Mouse (Mus musculus): Measurements from ENCODE around the gene Phrf1. TPM values are rescaled to one million over a fixed set of nuclear protein-coding genes. Genes with fewer than 3 reads are reported as not detected.

The Phrf1 gene
- polyA plus RNA-seq, 1 experiment from 2014 or later: 99.6 TPM

DNA sequence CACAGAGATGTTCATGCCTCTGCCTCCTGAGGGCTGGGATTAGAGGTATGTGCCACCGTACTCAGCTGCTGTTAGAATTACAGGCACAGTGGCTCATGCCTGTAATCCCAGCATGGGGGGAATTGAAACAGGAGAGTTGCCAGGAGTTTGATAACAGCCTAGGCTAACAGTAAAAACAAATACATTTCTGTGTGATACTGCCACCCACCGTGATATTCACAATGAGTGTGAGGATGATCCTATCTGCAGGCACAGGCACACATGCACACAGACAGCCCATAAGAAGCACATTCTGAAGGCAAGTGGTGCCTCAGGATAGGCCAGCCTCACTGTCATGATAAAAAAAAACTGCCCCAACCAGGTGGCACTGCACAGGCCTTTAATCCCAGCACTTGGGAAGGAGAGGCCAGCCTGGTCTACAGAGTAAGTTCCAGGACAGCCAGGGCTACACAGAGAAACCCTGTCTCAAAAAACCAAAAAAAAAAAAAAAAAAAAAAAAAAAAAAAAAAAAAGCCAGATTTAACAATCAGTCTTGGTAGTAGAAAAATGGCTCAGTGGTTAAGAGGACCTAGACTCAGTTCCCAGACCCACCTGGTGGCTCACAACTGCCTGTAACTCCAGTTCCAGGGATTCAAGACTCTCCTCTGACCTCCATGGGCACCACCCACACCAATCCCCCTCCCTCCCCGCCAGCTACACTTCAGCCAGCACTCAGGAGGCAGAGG lies 69.5 kb downstream of the Phrf1 start:
- ATAC-seq (replicated peaks; ENCODE audit: low FRiP score): no peak
- WGBS: 86% methylated on average over 3 of the region's 3 CpGs
- Histone ChIP-seq H3K27ac (ENCODE audit: low read depth, low read length) (no peak overlapping the region), H3K36me3 (ENCODE audit: control insufficient read depth, insufficient read depth, low read length) (peaks cover 4% of the 10 kb centered on the region; the same call in 1 of the 2 replicates), H3K4me1 (replicated peaks; ENCODE audit: control insufficient read depth, insufficient read depth, low read length) (peaks cover 8% of the 10 kb centered on the region), H3K9ac (ENCODE audit: low read length) (no peak overlapping the region), H3K4me3 (ENCODE audit: low read depth, low read length) (no peak overlapping the region), H3K4me2 (ENCODE audit: low read depth, low read length, severe bottlenecking) (no peak overlapping the region), H3K9me3 (ENCODE audit: control insufficient read depth, low read length) (no peaks in the 10 kb centered on the region), H3K27me3 (ENCODE audit: control insufficient read depth, insufficient read depth, low read length) (peaks cover 29% of the 10 kb centered on the region)
- DNase-seq (ENCODE audit: low spot score): no peak

DNA sequence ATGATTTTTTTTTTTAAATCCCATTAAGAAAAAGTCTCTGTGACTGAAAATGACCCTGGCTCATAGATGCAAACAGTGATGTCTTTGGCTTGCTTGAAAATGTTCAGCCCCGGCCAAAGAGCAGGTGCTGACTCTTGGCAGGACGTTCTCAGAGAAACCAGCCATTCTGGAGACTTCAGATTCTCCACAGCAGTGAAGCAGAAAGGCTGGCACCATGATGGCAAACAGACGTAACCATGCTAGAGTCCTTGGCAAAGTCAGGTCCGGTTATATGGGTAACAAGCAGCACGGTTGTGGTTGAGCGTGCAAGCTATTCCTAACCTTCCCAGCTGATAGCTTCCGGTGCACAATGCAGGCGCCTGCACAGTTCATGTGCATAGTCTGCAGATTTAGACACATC lies 70.6 kb downstream of the Phrf1 start:
- Histone ChIP-seq H3K4me3 (ENCODE audit: low read depth, low read length) (no peak overlapping the region), H3K27me3 (ENCODE audit: control insufficient read depth, insufficient read depth, low read length) (peaks cover 18% of the 10 kb centered on the region), H3K27ac (ENCODE audit: low read depth, low read length) (no peak overlapping the region), H3K36me3 (ENCODE audit: control insufficient read depth, insufficient read depth, low read length) (peaks cover 4% of the 10 kb centered on the region; the same call in 1 of the 2 replicates), H3K4me1 (replicated peaks; ENCODE audit: control insufficient read depth, insufficient read depth, low read length) (peaks cover 3% of the 10 kb centered on the region), H3K9ac (ENCODE audit: low read length) (no peak overlapping the region), H3K4me2 (ENCODE audit: low read depth, low read length, severe bottlenecking) (no peak overlapping the region), H3K9me3 (ENCODE audit: control insufficient read depth, low read length) (no peaks in the 10 kb centered on the region)
- ATAC-seq (replicated peaks; ENCODE audit: low FRiP score) (no peak), DNase-seq (ENCODE audit: low spot score) (no peak)
- 96% methylated on average over 8 of the region's 8 CpGs for WGBS

DNA sequence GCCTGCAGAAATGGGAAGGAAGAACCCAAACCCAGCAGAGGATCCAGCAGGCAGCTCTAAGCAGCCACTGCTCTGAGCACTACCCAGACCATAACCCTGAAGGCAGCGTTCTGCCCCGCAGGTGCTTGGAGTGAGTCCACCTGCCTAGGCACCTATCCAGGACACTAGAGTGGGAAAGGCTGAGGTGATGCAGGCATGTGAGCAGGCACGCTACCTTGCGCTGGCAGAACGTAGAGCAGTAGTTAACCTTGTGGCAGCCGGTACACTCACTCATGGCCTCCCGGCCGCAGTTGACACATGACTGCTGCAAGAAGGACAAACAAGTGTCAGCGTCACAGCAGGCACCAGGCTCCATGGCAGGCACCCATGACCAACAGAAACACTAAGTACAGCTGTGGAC lies 72.8 kb downstream of the Phrf1 start:
- ATAC-seq (replicated peaks; ENCODE audit: low FRiP score) (no peak), DNase-seq (ENCODE audit: low spot score) (no peak)
- Histone ChIP-seq H3K27ac (ENCODE audit: low read depth, low read length) (no peak overlapping the region), H3K4me2 (ENCODE audit: low read depth, low read length, severe bottlenecking) (no peak overlapping the region), H3K9me3 (ENCODE audit: control insufficient read depth, low read length) (no peaks in the 10 kb centered on the region), H3K4me1 (replicated peaks; ENCODE audit: control insufficient read depth, insufficient read depth, low read length) (no peaks in the 10 kb centered on the region), H3K4me3 (ENCODE audit: low read depth, low read length) (no peak overlapping the region), H3K27me3 (ENCODE audit: control insufficient read depth, insufficient read depth, low read length) (no peaks in the 10 kb centered on the region), H3K9ac (ENCODE audit: low read length) (no peak overlapping the region), H3K36me3 (ENCODE audit: control insufficient read depth, insufficient read depth, low read length) (peaks cover 9% of the 10 kb centered on the region; the same call in 1 of the 2 replicates)
- 95% methylated on average over 9 of the region's 9 CpGs for WGBS

DNA sequence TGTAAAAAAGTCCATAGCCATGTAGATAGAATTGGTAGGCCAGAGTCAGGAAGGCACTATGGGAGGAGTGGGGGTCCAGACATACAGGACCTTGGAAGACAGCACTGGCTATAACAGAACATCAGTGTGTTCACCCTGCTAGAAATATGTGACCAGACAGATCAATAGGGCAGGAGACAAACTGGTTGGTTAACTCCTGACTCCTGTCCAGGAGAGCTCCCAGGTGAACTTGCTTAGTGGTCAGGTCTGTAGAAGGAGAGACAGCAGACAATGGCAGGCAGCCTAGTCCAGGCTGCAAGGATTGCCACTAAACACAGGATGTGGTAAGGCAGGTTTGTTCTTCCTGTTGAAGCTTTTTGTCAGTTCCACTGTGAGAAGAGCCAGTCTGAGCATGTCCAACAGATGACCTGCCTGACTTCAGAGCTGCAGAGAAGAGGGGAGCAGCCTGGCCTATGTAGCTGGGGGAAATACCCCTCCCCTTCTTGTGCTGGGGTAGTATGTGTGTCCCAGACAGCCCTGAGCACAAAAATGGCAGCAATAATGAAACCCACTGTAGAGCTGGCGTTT lies 74.2 kb downstream of the Phrf1 start:
- DNase-seq (ENCODE audit: low spot score) (no peak), ATAC-seq (replicated peaks; ENCODE audit: low FRiP score) (no peak)
- H3K27ac ChIP-seq (ENCODE audit: low read depth, low read length): no peak overlapping the region
- 86% methylated on average over 1 of the region's 1 CpGs for WGBS
- no peak overlapping the region for H3K4me3 ChIP-seq (ENCODE audit: low read depth, low read length)
- H3K36me3 ChIP-seq (ENCODE audit: control insufficient read depth, insufficient read depth, low read length): peaks cover 12% of the 10 kb centered on the region
- no peak overlapping the region for H3K4me2 ChIP-seq (ENCODE audit: low read depth, low read length, severe bottlenecking)
- no peaks in the 10 kb centered on the region for H3K4me1 ChIP-seq (replicated peaks; ENCODE audit: control insufficient read depth, insufficient read depth, low read length)
- H3K9ac ChIP-seq (ENCODE audit: low read length): no peak overlapping the region
- no peaks in the 10 kb centered on the region for H3K27me3 ChIP-seq (ENCODE audit: control insufficient read depth, insufficient read depth, low read length)
- H3K9me3 ChIP-seq (ENCODE audit: control insufficient read depth, low read length): no peaks in the 10 kb centered on the region

DNA sequence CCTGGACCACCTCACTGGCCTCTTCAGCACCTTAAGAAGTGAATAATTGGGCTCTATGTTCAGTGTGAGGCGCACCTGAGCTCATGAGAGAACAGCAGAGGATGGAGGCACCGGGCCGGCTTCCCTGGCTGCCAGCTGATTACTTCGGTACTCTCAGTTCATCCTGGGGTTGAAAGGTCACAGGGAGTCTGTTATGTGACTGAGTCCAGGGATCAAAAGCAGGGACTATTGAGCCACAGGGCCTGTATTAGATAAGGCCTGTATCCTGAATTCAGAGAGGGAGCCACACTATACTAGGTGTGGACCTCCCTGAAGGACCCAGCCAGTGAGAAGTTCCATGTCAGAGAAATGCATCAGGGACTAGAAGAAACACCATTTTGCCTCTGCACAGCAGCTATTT lies 76.0 kb downstream of the Phrf1 start:
- DNase-seq (ENCODE audit: low spot score) (no peak), ATAC-seq (replicated peaks; ENCODE audit: low FRiP score) (no peak)
- H3K4me2 ChIP-seq (ENCODE audit: low read depth, low read length, severe bottlenecking): no peak overlapping the region
- peaks cover 17% of the 10 kb centered on the region for H3K36me3 ChIP-seq (ENCODE audit: control insufficient read depth, insufficient read depth, low read length)
- WGBS: 90% methylated on average over 4 of the region's 4 CpGs
- no peaks in the 10 kb centered on the region for H3K9me3 ChIP-seq (ENCODE audit: control insufficient read depth, low read length)
- H3K4me3 ChIP-seq (ENCODE audit: low read depth, low read length): no peak overlapping the region
- no peaks in the 10 kb centered on the region for H3K4me1 ChIP-seq (replicated peaks; ENCODE audit: control insufficient read depth, insufficient read depth, low read length)
- H3K27ac ChIP-seq (ENCODE audit: low read depth, low read length): no peak overlapping the region
- H3K27me3 ChIP-seq (ENCODE audit: control insufficient read depth, insufficient read depth, low read length): no peaks in the 10 kb centered on the region
- no peak overlapping the region for H3K9ac ChIP-seq (ENCODE audit: low read length)

MicroRNA genes within 50 kb of the gene (microRNA counts, 519-probe panel; counts per million panel counts)
- microRNA mmu-miR-210: 5,209 counts per million, percentile 61 among the panel's probes with 10 or more counts

Small RNA genes lying within 50 kb of the gene (microRNA-seq; reads per million reads assigned to microRNA genes)
- gene Mir210 (ENCODE audit: insufficient number of aligned reads): 1,321 reads per million, percentile 71 among the genes with 10 or more reads in this experiment

Other genes with a start within 250 kb of the Phrf1 start
- gene Ifitm3, start 218.0 kb upstream of the Phrf1 start, polyA plus RNA-seq (2014; fragmentation: Nextera tagmentation; extraction: Ambion mirVana): 9.4 and 9.7 TPM in 2 replicates
- not detected in 2 replicates for gene Ifitm6, start 210.9 kb upstream of the Phrf1 start, polyA plus RNA-seq (2014; fragmentation: Nextera tagmentation; extraction: Ambion mirVana)
- not detected in 2 replicates for gene Gm17387, start 199.7 kb upstream of the Phrf1 start, polyA plus RNA-seq (2014; fragmentation: Nextera tagmentation; extraction: Ambion mirVana)
- gene B4galnt4, start 167.7 kb upstream of the Phrf1 start, polyA plus RNA-seq (2014; fragmentation: Nextera tagmentation; extraction: Ambion mirVana): 22.3 and 23.5 TPM in 2 replicates
- 1.1 and 1.9 TPM in 2 replicates for gene Pkp3, start 150.6 kb upstream of the Phrf1 start, polyA plus RNA-seq (2014; fragmentation: Nextera tagmentation; extraction: Ambion mirVana)
- 1.2 and 1.8 TPM in 2 replicates for gene Sigirr, start 128.2 kb upstream of the Phrf1 start, polyA plus RNA-seq (2014; fragmentation: Nextera tagmentation; extraction: Ambion mirVana)
- 0.21 and 0.39 TPM in 2 replicates for gene Ano9, start 111.0 kb upstream of the Phrf1 start, polyA plus RNA-seq (2014; fragmentation: Nextera tagmentation; extraction: Ambion mirVana)
- 70.9 and 75.3 TPM in 2 replicates for gene Ptdss2, start 106.4 kb upstream of the Phrf1 start, polyA plus RNA-seq (2014; fragmentation: Nextera tagmentation; extraction: Ambion mirVana)
- 56.7 and 65.2 TPM in 2 replicates for gene Rnh1, start 55.9 kb upstream of the Phrf1 start, polyA plus RNA-seq (2014; fragmentation: Nextera tagmentation; extraction: Ambion mirVana)
- gene Hras, start 34.8 kb upstream of the Phrf1 start, polyA plus RNA-seq (2014; fragmentation: Nextera tagmentation; extraction: Ambion mirVana): 87.5 and 116 TPM in 2 replicates
- 14.0 and 16.1 TPM in 2 replicates for gene Lrrc56, start 34.6 kb upstream of the Phrf1 start, polyA plus RNA-seq (2014; fragmentation: Nextera tagmentation; extraction: Ambion mirVana)
- gene Lmntd2, start 14.7 kb upstream of the Phrf1 start, polyA plus RNA-seq (2014; fragmentation: Nextera tagmentation; extraction: Ambion mirVana): 3.3 TPM in 2 replicates
- 47.4 and 49.3 TPM in 2 replicates for gene Rassf7, start 12.9 kb upstream of the Phrf1 start, polyA plus RNA-seq (2014; fragmentation: Nextera tagmentation; extraction: Ambion mirVana)
- gene Irf7, start 37.7 kb downstream of the Phrf1 start, polyA plus RNA-seq (2014; fragmentation: Nextera tagmentation; extraction: Ambion mirVana): 0.57 and 1.2 TPM in 2 replicates
- gene Cdhr5, start 48.0 kb downstream of the Phrf1 start, polyA plus RNA-seq (2014; fragmentation: Nextera tagmentation; extraction: Ambion mirVana): not detected in 2 replicates
- gene Sct, start 50.3 kb downstream of the Phrf1 start, polyA plus RNA-seq (2014; fragmentation: Nextera tagmentation; extraction: Ambion mirVana): 2.5 TPM in 2 replicates
- gene Drd4, start 63.2 kb downstream of the Phrf1 start, polyA plus RNA-seq (2014; fragmentation: Nextera tagmentation; extraction: Ambion mirVana): 0.24 and 0.43 TPM in 2 replicates
- gene Deaf1, start 98.9 kb downstream of the Phrf1 start, polyA plus RNA-seq (2014; fragmentation: Nextera tagmentation; extraction: Ambion mirVana): 74.2 and 80.8 TPM in 2 replicates
- gene Tmem80, start 99.0 kb downstream of the Phrf1 start, polyA plus RNA-seq (2014; fragmentation: Nextera tagmentation; extraction: Ambion mirVana): 33.2 and 33.5 TPM in 2 replicates
- 2.5 and 3.3 TPM in 2 replicates for gene Eps8l2, start 110.1 kb downstream of the Phrf1 start, polyA plus RNA-seq (2014; fragmentation: Nextera tagmentation; extraction: Ambion mirVana)
- 384 and 400 TPM in 2 replicates for gene Taldo1, start 163.4 kb downstream of the Phrf1 start, polyA plus RNA-seq (2014; fragmentation: Nextera tagmentation; extraction: Ambion mirVana)
- gene Gatd1, start 185.4 kb downstream of the Phrf1 start, polyA plus RNA-seq (2014; fragmentation: Nextera tagmentation; extraction: Ambion mirVana): 42.9 and 46.6 TPM in 2 replicates
- 4.1 and 5.4 TPM in 2 replicates for gene Cend1, start 200.7 kb downstream of the Phrf1 start, polyA plus RNA-seq (2014; fragmentation: Nextera tagmentation; extraction: Ambion mirVana)
- 43.2 and 46.0 TPM in 2 replicates for gene Slc25a22, start 209.1 kb downstream of the Phrf1 start, polyA plus RNA-seq (2014; fragmentation: Nextera tagmentation; extraction: Ambion mirVana)
- gene Pidd1, start 215.2 kb downstream of the Phrf1 start, polyA plus RNA-seq (2014; fragmentation: Nextera tagmentation; extraction: Ambion mirVana): 22.3 TPM in 2 replicates
- 935 and 968 TPM in 2 replicates for gene Rplp2, start 218.6 kb downstream of the Phrf1 start, polyA plus RNA-seq (2014; fragmentation: Nextera tagmentation; extraction: Ambion mirVana)
- 16.9 and 17.9 TPM in 2 replicates for gene Pnpla2, start 226.4 kb downstream of the Phrf1 start, polyA plus RNA-seq (2014; fragmentation: Nextera tagmentation; extraction: Ambion mirVana)
- gene Cracr2b, start 232.3 kb downstream of the Phrf1 start, polyA plus RNA-seq (2014; fragmentation: Nextera tagmentation; extraction: Ambion mirVana): 3.6 and 5.9 TPM in 2 replicates
- gene Cd151, start 238.6 kb downstream of the Phrf1 start, polyA plus RNA-seq (2014; fragmentation: Nextera tagmentation; extraction: Ambion mirVana): 40.3 and 48.6 TPM in 2 replicates
- gene Polr2l, start 246.3 kb downstream of the Phrf1 start, polyA plus RNA-seq (2014; fragmentation: Nextera tagmentation; extraction: Ambion mirVana): 73.9 and 78.5 TPM in 2 replicates
- gene Tspan4, start 246.5 kb downstream of the Phrf1 start, polyA plus RNA-seq (2014; fragmentation: Nextera tagmentation; extraction: Ambion mirVana): 29.7 and 34.0 TPM in 2 replicates

All from forebrain, embryonic 11.5 days (tissue).